Mouse (Mus musculus) heart, embryonic 13.5 days (tissue): ENCODE data around the gene Fam83e. TPM values are rescaled to one million over a fixed set of nuclear protein-coding genes. Genes with fewer than 3 reads are reported as not detected.

Experiments
- ATAC-seq: fragments of 200-750 bp; cut with Nextera tagmentation; 2 replicates; pipeline ENCODE4 v1.8.0; 2017; ENCODE audit warnings: moderate TSS enrichment; ENCODE audit not compliant: insufficient number of reproducible peaks, low FRiP score, low TSS enrichment; ENCODE audit errors: extremely low read depth
- H3K27ac ChIP-seq: fragments of 300-500 bp; sonication (generic); replicated peaks from 2 replicates; pipeline ENCODE4 v1.5.1; 2015; ENCODE audit warnings: moderate library complexity, mild to moderate bottlenecking, inconsistent platforms
- H3K27me3 ChIP-seq: fragments of 300-500 bp; sonication (generic); replicated peaks from 2 replicates; pipeline ENCODE4 v1.6.1; 2015; ENCODE audit warnings: mild to moderate bottlenecking, inconsistent platforms
- H3K36me3 ChIP-seq: fragments of 300-500 bp; sonication (generic); 2 replicates; pipeline ENCODE4 v1.6.1; 2015; ENCODE audit warnings: mild to moderate bottlenecking, inconsistent platforms
- H3K4me1 ChIP-seq: fragments of 300-500 bp; sonication (generic); 2 replicates; pipeline ENCODE4 v1.6.1; 2015; ENCODE audit warnings: inconsistent platforms
- H3K4me2 ChIP-seq: fragments of 300-500 bp; sonication (generic); 2 replicates; pipeline ENCODE4 v1.6.1; 2015; ENCODE audit warnings: inconsistent platforms, mild to moderate bottlenecking, moderate library complexity
- H3K4me3 ChIP-seq: fragments of 300-500 bp; sonication (generic); 2 replicates; pipeline ENCODE4 v1.5.1; 2015; ENCODE audit warnings: moderate library complexity, mild to moderate bottlenecking, inconsistent platforms
- H3K9ac ChIP-seq: fragments of 300-500 bp; sonication (generic); 2 replicates; pipeline ENCODE4 v1.6.1; 2015; ENCODE audit warnings: inconsistent platforms, mild to moderate bottlenecking, moderate library complexity
- H3K9me3 ChIP-seq: fragments of 300-500 bp; sonication (generic); 2 replicates; pipeline ENCODE4 v1.6.1; 2016; ENCODE audit warnings: inconsistent platforms
- WGBS: fragments of 180-500 bp; shearing (Covaris S2); methylation state at CpG from one replicate; pipeline ENCODE4 v1.1.7; 2015; ENCODE audit warnings: mixed read lengths; 5-methylcytosine and 5-hydroxymethylcytosine counted together
- polyA plus RNA-seq: library from polyadenylated mRNA; unstranded; fragments of >200 nt; fragmentation: Nextera tagmentation; extraction: Ambion mirVana; gene quantifications from 2 replicates; pipeline ENCODE4 v1.2.1, GENCODE M21; 2015

The Fam83e gene
- 0.20 and 0.31 TPM in 2 replicates for polyA plus RNA-seq

DNA sequence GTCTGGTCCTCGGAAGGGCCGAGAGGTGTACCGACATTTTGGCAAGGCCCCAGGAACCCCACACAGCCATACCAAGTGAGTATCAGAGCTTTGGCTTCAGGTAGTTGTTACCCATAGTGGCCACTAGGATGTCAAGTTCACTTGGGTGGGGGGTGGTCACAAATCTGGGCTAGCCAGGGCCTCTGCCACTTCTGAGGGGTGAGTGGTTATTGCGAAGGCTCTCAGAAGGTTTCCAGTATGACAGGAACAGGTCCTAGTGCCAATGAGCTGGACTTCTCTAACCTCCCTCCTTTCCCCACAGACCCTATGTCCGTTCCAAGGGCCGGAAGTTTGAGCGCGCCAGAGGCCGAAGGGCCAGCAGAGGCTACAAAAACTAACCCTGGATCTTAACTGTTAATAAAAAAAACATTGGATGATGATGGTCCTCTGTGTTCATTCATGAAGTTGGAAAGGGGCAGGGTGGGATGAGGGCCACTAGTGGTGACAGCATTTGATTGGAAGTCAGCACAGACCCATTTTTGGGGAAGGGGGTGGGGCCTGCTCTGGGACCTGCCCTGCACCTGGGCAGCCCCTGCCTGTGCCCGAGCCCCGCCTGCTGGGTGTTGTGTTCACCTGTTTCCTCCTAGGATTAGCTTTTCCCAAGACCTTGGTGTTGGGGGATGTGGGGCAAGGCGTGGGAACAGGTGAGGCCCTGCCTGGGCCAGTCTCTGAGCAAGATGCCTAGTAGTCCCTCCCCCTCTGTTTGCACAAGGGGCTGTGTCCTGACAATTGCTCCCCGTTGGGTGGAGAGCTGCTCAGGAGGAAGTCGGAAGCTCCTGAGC lies at the start of gene Fam83e:
Fam83e (plus strand) TSS at position 800 of the 821 bp plus-strand sequence.
- no peak within 1 kb of the TSS for H3K27ac ChIP-seq
- no peak within 1 kb of the TSS for H3K4me2 ChIP-seq
- 78% methylated on average over 14 of the region's 14 CpGs for WGBS
- H3K4me3 ChIP-seq = no peak within 1 kb of the TSS
- peaks cover 69% of the 10 kb centered on the region for H3K36me3 ChIP-seq
- H3K9ac ChIP-seq = peak within 1 kb of the TSS; percentile 99
- H3K4me1 ChIP-seq = peaks cover 37% of the 10 kb centered on the region
- ATAC-seq = no peak
- no peaks in the 10 kb centered on the region for H3K27me3 ChIP-seq
- H3K9me3 ChIP-seq = no peaks in the 10 kb centered on the region

DNA sequence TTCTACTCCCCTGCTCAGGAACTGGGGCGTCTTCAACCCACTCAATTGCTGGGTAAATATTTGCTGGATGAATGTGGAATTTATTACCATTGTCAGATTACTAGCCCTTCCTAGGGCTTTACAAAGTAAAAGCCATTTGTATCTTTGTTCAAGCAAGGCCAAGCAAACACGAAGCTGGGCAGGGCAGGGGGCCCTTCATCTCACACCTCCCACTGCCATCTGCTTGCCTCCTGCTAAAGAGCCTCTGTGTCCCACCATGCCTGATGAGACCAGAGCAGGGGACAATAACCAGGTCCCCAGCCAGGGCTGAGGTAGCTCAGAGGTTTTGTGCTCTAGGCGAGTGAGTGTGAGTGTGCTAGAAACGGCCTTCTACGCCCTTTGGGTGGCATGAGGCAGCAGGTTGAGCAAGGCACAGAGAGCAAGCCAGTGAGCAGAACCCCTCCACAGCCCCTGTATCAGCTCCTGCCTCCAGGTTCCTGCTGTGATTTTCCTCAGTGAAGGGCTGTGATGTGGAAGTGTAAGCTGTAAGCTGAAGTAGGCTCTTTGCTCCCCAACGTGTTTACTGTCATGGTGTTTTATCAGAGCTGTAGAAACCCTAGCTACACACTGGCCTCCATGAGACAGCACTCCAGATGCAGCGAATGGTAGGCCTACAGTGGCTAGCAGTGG lies 43.3 kb upstream of the Fam83e start:
- H3K4me3 ChIP-seq = no peak overlapping the region
- H3K4me2 ChIP-seq = no peak overlapping the region
- no peak overlapping the region for H3K9ac ChIP-seq
- H3K4me1 ChIP-seq = peaks cover 32% of the 10 kb centered on the region
- H3K27ac ChIP-seq = no peak overlapping the region
- WGBS = 70% methylated on average over 7 of the region's 7 CpGs
- no peaks in the 10 kb centered on the region for H3K9me3 ChIP-seq
- H3K27me3 ChIP-seq = 0 out of 2 replicates have a peak, but pooled peaks cover 5% of the 10 kb centered on the region
- no peaks in the 10 kb centered on the region for H3K36me3 ChIP-seq
- no peak for ATAC-seq

DNA sequence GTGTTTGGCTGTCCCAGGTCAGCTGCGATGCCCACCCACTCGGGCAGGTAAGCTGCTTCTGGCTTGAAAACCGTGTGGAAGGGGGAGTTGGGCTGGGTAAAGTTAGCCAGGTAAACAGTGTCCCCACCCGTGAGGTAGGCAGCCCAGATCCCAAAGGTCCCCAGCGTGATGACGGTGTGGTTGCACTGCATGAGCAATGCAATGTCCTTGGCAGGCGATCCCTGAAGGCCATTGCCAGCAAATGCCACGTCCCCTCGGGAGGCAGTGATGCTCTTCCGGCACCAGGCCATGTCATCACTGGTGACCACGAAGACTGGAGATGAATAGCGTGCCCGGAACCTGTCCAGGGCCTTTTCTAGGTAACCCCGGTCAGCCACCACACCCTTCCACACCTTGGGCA lies 42.5 kb upstream of the Fam83e start:
- H3K4me2 ChIP-seq = no peak overlapping the region
- no peaks in the 10 kb centered on the region for H3K36me3 ChIP-seq

DNA sequence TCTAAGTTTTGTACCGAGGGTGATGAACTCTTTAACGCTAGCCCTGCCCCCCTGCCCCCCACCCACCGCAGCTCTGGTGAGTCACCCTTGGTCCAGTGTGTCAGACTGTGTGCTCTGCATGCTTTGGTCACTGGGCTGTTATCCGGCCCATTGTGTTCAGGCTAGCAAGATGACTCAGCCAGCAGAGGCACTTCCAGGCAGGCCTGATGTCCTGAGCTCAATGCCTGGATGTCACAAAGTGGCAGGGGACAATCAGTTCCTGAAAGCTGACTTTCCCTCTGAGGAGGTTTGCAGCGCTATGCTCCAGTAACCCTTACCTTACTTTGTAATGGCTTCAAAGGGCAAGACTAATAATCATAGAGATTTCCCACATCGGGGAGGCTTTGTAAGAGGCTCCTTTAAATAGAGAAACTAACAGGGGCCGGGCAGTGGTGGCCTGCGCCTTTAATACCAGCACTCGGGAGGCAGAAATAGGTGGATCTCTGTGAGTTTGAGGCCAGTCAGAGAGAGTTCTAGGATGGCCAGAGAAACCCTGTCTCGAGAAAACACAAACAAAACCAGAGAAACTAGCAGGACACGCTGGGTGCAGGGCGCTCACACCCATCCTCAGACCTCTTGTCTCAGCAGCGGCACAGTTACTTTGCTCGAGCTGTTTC lies 40.9 kb upstream of the Fam83e start:
- no peak for ATAC-seq
- Histone ChIP-seq H3K9me3 (no peaks in the 10 kb centered on the region), H3K36me3 (no peaks in the 10 kb centered on the region), H3K4me1 (peaks cover 32% of the 10 kb centered on the region), H3K27me3 (peaks cover 16% of the 10 kb centered on the region; the same call in 1 of the 2 replicates), H3K4me2 (no peak overlapping the region), H3K4me3 (no peak overlapping the region), H3K9ac (0 out of 2 replicates have a peak overlapping the region, but pooled peaks have one; percentile 20), H3K27ac (peak overlapping the region; percentile 59)
- WGBS = 57% methylated on average over 14 of the region's 14 CpGs

More for the DNA sequence above, 42.5 kb upstream of the Fam83e start:
- H3K27me3 ChIP-seq = peaks cover 6% of the 10 kb centered on the region; the same call in 1 of the 2 replicates
- H3K9me3 ChIP-seq = no peaks in the 10 kb centered on the region
- 84% methylated on average over 14 of the region's 14 CpGs for WGBS
- H3K4me3 ChIP-seq = no peak overlapping the region
- no peak overlapping the region for H3K27ac ChIP-seq
- peaks cover 32% of the 10 kb centered on the region for H3K4me1 ChIP-seq
- no peak overlapping the region for H3K9ac ChIP-seq
- ATAC-seq = no peak

GRCm38 (mm10) chr7:45681046-45681736 lies 39.8 kb upstream of the Fam83e start:
- no peak overlapping the region for H3K4me3 ChIP-seq
- peaks cover 32% of the 10 kb centered on the region for H3K4me1 ChIP-seq
- H3K4me2 ChIP-seq = no peak overlapping the region
- WGBS = 60% methylated on average over 8 of the region's 8 CpGs
- ATAC-seq = no peak
- H3K36me3 ChIP-seq = no peaks in the 10 kb centered on the region
- H3K27ac ChIP-seq = peak overlapping the region; percentile 59
- 0 out of 2 replicates have a peak overlapping the region, but pooled peaks have one; percentile 35 for H3K9ac ChIP-seq
- H3K9me3 ChIP-seq = no peaks in the 10 kb centered on the region
- peaks cover 17% of the 10 kb centered on the region; the same call in 1 of the 2 replicates for H3K27me3 ChIP-seq

DNA sequence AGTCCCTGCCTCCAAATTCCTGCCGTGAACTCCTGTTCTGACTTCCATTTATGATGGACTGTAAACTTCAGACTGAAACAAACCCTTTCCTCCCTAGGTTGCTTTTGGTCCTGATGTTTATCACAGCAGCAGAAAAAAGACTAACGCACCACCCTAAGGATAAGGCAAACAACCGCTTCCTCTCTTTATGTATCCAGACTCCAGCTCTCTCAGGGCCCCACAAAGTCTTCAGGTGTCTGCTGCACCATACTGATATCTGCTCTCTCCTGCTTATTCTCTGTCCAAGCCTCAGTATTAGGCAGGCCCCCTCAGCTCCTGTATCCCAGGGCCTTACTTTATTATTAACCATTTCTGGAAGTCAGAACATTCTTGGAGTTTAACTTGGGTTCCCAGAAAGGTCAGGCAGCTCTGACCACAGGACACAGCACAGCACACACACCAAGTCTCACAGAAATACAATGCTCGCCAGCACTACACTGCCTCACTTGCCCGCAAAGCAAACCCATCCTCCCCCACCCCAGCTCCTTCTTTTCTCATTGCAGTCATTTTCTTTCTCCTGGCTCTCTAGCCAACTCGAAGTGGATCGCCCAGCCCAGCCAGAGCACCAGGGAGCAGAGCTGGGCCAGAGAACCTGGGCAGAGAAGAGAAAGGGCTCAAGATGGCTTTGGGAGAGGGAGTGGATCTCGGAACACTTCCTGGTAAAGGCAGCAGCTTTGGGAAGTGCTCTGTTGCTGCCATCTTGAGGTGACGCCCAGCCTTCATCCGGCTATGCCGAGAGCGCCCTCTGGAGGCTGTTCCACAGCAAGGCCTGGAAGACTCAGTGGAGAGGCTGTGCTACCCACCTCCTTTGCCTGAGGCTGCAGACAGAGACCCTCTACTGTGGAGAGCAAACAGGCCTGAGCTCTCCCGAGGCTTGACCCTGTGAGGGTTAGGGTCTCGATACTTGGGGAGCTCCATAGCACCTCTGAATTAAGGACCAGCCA lies 38.6 kb upstream of the Fam83e start:
- H3K9ac ChIP-seq = peak overlapping the region; percentile 74

DNA sequence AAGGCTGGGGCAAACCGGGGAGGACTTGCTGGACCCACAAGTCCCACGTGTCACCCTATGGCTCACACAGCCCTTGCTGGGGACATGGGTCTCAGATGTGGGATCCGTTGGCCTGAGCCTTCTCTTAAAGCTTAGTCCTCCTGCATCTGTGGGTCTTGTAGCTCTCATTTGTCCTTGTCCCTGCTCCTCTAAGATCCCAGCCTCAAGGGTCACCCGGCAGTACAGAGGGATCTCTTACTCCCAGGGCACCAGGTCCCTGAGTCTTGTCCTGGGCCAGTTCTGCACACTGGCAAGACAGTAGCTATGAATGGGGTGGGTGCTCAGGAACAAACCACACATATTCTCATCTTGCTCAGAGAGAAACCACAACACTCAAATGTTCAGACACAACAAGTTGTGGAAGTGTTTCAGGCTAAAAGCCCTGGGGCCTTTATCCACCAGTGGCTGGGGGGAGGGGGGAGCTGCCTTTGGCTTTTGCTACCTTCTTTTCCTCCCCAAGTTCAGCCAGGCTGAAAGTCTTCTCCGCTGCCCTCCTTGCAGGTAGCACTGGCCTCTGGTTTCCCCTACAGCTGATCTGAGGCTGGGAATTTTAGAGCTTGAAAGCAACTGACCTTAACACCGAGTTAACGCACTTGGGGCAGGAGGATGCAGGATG lies 37.5 kb upstream of the Fam83e start, which contains the start of gene Ntn5:
Ntn5 (plus strand) TSS at position 627 of the 655 bp plus-strand sequence.
- H3K4me1 ChIP-seq = peaks cover 32% of the 10 kb centered on the region
- ATAC-seq = no peak
- no peaks in the 10 kb centered on the region for H3K9me3 ChIP-seq
- peaks cover 17% of the 10 kb centered on the region; the same call in 1 of the 2 replicates for H3K27me3 ChIP-seq
- H3K9ac ChIP-seq = peak within 1 kb of the TSS; percentile 40
- no peak within 1 kb of the TSS for H3K27ac ChIP-seq
- H3K4me3 ChIP-seq = no peak within 1 kb of the TSS
- no peak within 1 kb of the TSS for H3K4me2 ChIP-seq
- H3K36me3 ChIP-seq = no peaks in the 10 kb centered on the region
- 79% methylated on average over 7 of the region's 7 CpGs for WGBS

More for the DNA sequence above, 38.6 kb upstream of the Fam83e start:
- H3K27me3 ChIP-seq = peaks cover 17% of the 10 kb centered on the region; the same call in 1 of the 2 replicates
- WGBS = 27% methylated on average over 14 of the region's 14 CpGs
- peak overlapping the region; percentile 51; the same call in 1 of the 2 replicates for H3K27ac ChIP-seq
- 0 out of 2 replicates have a peak overlapping the region, but pooled peaks have one; percentile 22 for H3K4me3 ChIP-seq
- ATAC-seq = no peak; the same call in 1 of the 2 replicates
- peak overlapping the region; percentile 62 for H3K4me2 ChIP-seq
- no peaks in the 10 kb centered on the region for H3K36me3 ChIP-seq
- no peaks in the 10 kb centered on the region for H3K9me3 ChIP-seq
- peaks cover 32% of the 10 kb centered on the region for H3K4me1 ChIP-seq

DNA sequence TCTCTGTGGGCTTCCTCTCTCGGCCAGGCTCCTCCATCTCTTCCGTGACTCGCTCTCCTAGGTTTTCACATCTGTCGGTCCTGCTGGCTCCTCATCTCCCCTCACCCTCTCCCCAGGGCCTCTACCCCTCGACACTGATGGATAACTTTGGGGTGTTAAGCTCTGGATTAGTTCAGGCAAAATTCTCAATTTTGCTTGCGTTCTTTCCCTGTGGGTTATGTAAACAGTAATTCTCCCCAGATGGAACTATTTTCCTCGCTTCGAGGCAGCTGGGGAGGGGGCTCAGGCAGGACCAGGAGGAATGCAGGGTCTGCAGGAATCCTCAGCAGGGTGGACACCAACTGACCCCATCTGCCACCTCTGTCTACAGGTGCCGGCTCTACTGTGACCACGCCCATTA lies 35.2 kb upstream of the Fam83e start:
- 52% methylated on average over 10 of the region's 10 CpGs for WGBS

DNA sequence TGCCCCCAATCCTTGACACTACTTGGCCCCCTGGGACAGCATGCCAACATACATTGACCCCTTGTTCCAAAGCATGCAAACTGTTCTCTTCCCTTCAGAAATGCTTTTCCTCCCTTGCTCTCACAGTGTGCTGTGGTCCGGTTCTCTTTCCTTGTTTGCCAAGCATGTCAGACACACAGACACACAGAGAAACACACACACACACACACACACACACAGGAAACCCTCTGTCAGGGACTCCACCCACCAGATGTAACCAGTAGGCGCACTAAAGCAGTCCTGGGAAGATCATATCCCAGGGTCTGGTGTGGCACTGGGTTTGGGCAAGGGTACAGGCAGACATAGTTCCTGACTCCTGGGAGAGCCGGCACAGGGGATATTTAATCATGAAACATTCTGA lies 34.2 kb upstream of the Fam83e start:
- Histone ChIP-seq H3K9me3 (no peaks in the 10 kb centered on the region), H3K4me2 (no peak overlapping the region), H3K4me3 (no peak overlapping the region), H3K27ac (no peak overlapping the region), H3K36me3 (no peaks in the 10 kb centered on the region), H3K4me1 (peaks cover 24% of the 10 kb centered on the region), H3K9ac (no peak overlapping the region), H3K27me3 (peaks cover 17% of the 10 kb centered on the region; the same call in 1 of the 2 replicates)
- 74% methylated on average over 3 of the region's 3 CpGs for WGBS
- ATAC-seq = no peak

More for the DNA sequence above, 35.2 kb upstream of the Fam83e start:
- Histone ChIP-seq H3K4me1 (peaks cover 32% of the 10 kb centered on the region), H3K27ac (no peak overlapping the region), H3K4me2 (no peak overlapping the region), H3K9me3 (no peaks in the 10 kb centered on the region), H3K27me3 (peaks cover 17% of the 10 kb centered on the region; the same call in 1 of the 2 replicates), H3K4me3 (no peak overlapping the region), H3K36me3 (no peaks in the 10 kb centered on the region), H3K9ac (no peak overlapping the region)
- no peak for ATAC-seq
